Mouse (Mus musculus): ENCODE results near the gene Ptprg.
"Not testable (repeated sequence)": the region's sequence is repeated elsewhere in the genome, so short reads cannot be mapped to it uniquely, and the experiment has no call there.

The Ptprg gene

GRCm38 (mm10) chr14:11950379-11950778, 397.0 kb downstream of the Ptprg start:
- in situ Hi-C loops (cut with MboI; ENCODE audit: low sequenced_read_pairs) = no loop called here

GRCm38 (mm10) chr14:11955020-11955882, 401.9 kb downstream of the Ptprg start:
- in situ Hi-C loops (cut with MboI; ENCODE audit: low sequenced_read_pairs) = no loop called here

GRCm38 (mm10) chr14:11960269-11961121, 407.2 kb downstream of the Ptprg start:
- in situ Hi-C loops (cut with MboI; ENCODE audit: low sequenced_read_pairs) = no loop called here

GRCm38 (mm10) chr14:11962101-11962500, 408.8 kb downstream of the Ptprg start:
- in situ Hi-C loops (cut with MboI; ENCODE audit: low sequenced_read_pairs) = no loop called here

GRCm38 (mm10) chr14:11962561-11962960, 409.2 kb downstream of the Ptprg start:
- in situ Hi-C loops (cut with MboI; ENCODE audit: low sequenced_read_pairs) = no loop called here

- in situ Hi-C loops (cut with MboI; ENCODE audit: low sequenced_read_pairs) = no loop called here
These were observed 410.5 kb downstream of the Ptprg start for GRCm38 (mm10) chr14:11963791-11964190.

- in situ Hi-C loops (cut with MboI; ENCODE audit: low sequenced_read_pairs) = not testable (repeated sequence)
These were observed 411.0 kb downstream of the Ptprg start for GRCm38 (mm10) chr14:11964326-11964725.

GRCm38 (mm10) chr14:11965878-11966277, 412.5 kb downstream of the Ptprg start:
- in situ Hi-C loops (cut with MboI; ENCODE audit: low sequenced_read_pairs) = no loop called here

- in situ Hi-C loops (cut with MboI; ENCODE audit: low sequenced_read_pairs) = no loop called here
These were observed 428.4 kb downstream of the Ptprg start for GRCm38 (mm10) chr14:11981764-11982163.

GRCm38 (mm10) chr14:11983031-11983430, 429.7 kb downstream of the Ptprg start:
- in situ Hi-C loops (cut with MboI; ENCODE audit: low sequenced_read_pairs) = no loop called here

GRCm38 (mm10) chr14:11984086-11984485, 430.8 kb downstream of the Ptprg start:
- in situ Hi-C loops (cut with MboI; ENCODE audit: low sequenced_read_pairs) = no loop called here

GRCm38 (mm10) chr14:11988975-11989374, 435.6 kb downstream of the Ptprg start:
- in situ Hi-C loops (cut with MboI; ENCODE audit: low sequenced_read_pairs) = no loop called here

- in situ Hi-C loops (cut with MboI; ENCODE audit: low sequenced_read_pairs) = no loop called here
These were observed 437.8 kb downstream of the Ptprg start for GRCm38 (mm10) chr14:11991151-11991550.

GRCm38 (mm10) chr14:11992111-11992510, 438.8 kb downstream of the Ptprg start:
- in situ Hi-C loops (cut with MboI; ENCODE audit: low sequenced_read_pairs) = no loop called here

- in situ Hi-C loops (cut with MboI; ENCODE audit: low sequenced_read_pairs) = no loop called here
These were observed 439.2 kb downstream of the Ptprg start for GRCm38 (mm10) chr14:11992534-11992933.

- in situ Hi-C loops (cut with MboI; ENCODE audit: low sequenced_read_pairs) = no loop called here
These were observed 444.2 kb downstream of the Ptprg start for GRCm38 (mm10) chr14:11997555-11997954.

GRCm38 (mm10) chr14:11998464-11998863, 445.1 kb downstream of the Ptprg start:
- in situ Hi-C loops (cut with MboI; ENCODE audit: low sequenced_read_pairs) = no loop called here

GRCm38 (mm10) chr14:12004061-12004460, 450.7 kb downstream of the Ptprg start:
- in situ Hi-C loops (cut with MboI; ENCODE audit: low sequenced_read_pairs) = no loop called here

- in situ Hi-C loops (cut with MboI; ENCODE audit: low sequenced_read_pairs) = no loop called here
These were observed 458.4 kb downstream of the Ptprg start for GRCm38 (mm10) chr14:12011766-12012165.

GRCm38 (mm10) chr14:12025812-12026728, 472.7 kb downstream of the Ptprg start:
- in situ Hi-C loops (cut with MboI; ENCODE audit: low sequenced_read_pairs) = no loop called here

- in situ Hi-C loops (cut with MboI; ENCODE audit: low sequenced_read_pairs) = no loop called here
These were observed 473.9 kb downstream of the Ptprg start for GRCm38 (mm10) chr14:12027247-12027646.
